Comparison of ENCODE assay signal across 8 mouse cellular contexts in the genomic region with DNA sequence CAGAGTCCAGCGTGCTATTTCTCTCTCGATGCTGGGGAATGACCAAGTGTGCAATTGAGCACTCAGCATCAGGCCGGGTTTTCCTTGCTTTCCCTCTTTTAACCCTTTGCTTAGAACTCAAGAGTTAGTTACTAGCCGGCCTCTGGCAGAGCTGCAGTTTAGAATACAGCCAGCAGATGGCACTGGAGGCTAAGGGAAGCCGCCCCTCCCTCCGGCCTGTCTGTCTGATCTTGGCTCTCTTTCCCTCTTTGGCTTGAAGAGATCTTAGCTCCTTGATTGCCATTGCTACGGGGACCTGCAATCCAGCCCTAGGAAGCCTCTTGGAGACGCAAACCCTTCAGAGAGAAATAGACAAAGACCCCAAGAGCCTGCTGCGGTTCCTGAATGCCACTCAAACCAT. TPM values are rescaled to one million over a fixed set of nuclear protein-coding genes. Genes with fewer than 3 reads are reported as not detected.
DNase-seq lines count a peak whose midpoint lies in the region.

No protein-coding gene starts in this region.

- DNase-seq in CD8-positive naive resting alpha-beta T cell, adult 2 months (ENCODE audit: low read depth in 2 of 2, low spot score in 2 of 2), result peak; percentile 42 to 62
- peak; percentile 86 for DNase-seq in adrenal gland, postnatal 10 days
- DNase-seq in embryo, embryonic 9.5 days (ENCODE audit: extremely low spot score), result peak; percentile 79
- DNase-seq in heart, adult 9 months (ENCODE audit: low spot score in 2 of 2), result peak; percentile 14 to 46
- peak; percentile 40 to 83 for DNase-seq in layer of hippocampus, adult 8-10 months (ENCODE audit: low spot score in 2 of 2)
- DNase-seq in lung, postnatal 14 days, result peak; percentile 78
- peak; percentile 61 for DNase-seq in right cerebral cortex, adult 18-20 months
- DNase-seq in urinary bladder, postnatal 36 days (ENCODE audit: low spot score in 2 of 2), result peak; percentile 60 to 64

RNA-seq across cellular contexts. Expression of a gene that starts 18.5 kb away (rescaled TPM):
- total RNA-seq in adrenal gland, postnatal 10 days (2021), result 10 to 100 TPM; 21.9 to 26.7 TPM
- 10 to 100 TPM; 23.7 to 30.1 (median 25.5) TPM for total RNA-seq in layer of hippocampus, adult 8-10 months (2022)

RNA-seq across cellular contexts. Expression of a gene that starts 55.7 kb away (rescaled TPM):
- 10 to 100 TPM; 20.0 to 21.5 TPM for total RNA-seq in adrenal gland, postnatal 10 days (2021)
- total RNA-seq in layer of hippocampus, adult 8-10 months (2022), result 10 to 100 TPM; 12.1 to 15.1 (median 12.9) TPM

Comparison
In these comparisons a context has a peak if more than half of its experiments do, and no peak if none do; other contexts are left out.
1. Peak in every context shown above with its lines: DNase-seq.
2. DNase-seq: peak in every context shown above with its lines; median percentile 86 in adrenal gland, postnatal 10 days; 79 in embryo, embryonic 9.5 days; 78 in lung, postnatal 14 days; 62 in urinary bladder, postnatal 36 days; 62 in layer of hippocampus, adult 8-10 months; 61 in right cerebral cortex, adult 18-20 months; 52 in CD8-positive naive resting alpha-beta T cell, adult 2 months; 30 in heart, adult 9 months.